Mouse (Mus musculus): ENCODE data around the gene 2210011C24Rik. TPM values are rescaled to one million over a fixed set of nuclear protein-coding genes. Genes with fewer than 3 reads are reported as not detected.

The 2210011C24Rik gene
- polyA plus RNA-seq, 2 experiments, result 1.1 to 2.0 TPM

DNA sequence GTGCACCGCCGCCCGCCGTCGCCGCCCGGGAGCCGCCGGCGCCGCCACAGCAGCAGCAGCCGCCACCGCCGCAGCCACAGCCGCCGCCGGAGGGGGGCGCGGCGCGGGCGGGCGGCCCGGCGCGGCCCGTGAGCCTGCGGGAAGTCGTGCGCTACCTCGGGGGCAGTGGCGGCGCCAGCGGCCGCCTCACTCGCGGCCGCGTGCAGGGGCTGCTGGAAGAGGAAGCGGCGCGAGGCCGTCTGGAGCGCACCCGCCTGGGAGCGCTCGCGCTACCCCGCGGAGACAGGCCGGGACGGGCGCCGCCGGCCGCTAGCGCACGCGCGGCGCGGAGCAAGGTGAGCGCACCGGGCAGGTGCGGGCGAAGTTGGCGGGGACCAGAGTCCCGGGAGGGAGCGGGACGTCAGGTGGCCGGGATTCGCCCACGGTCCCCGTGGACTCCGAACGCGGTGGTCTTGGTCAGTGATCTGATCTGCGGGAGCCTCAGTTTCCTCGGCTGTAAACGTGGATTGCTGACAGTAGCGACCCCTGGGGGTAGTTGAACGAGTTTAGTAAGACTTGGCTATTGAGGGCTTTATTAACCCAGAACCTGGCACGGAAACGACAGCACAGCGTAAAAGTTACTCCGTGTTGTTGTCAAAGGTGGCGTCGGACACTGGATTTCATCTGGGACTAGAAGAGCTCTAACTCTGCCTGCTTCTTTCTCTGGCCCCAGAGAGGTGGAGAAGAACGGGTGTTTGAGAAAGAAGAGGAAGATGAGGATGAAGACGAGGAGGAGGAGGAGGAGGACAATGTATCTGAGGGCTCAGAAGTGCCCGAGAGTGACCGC is 13.5 kb downstream of the 2210011C24Rik start:
- peaks cover 18% of the 10 kb centered on the region for H3K4me1 ChIP-seq (ENCODE audit: control insufficient read depth, insufficient read depth, low read length)
- no peak for TF ChIP-seq POLR2A (IDR thresholded peaks at IDR 0.05; ENCODE audit: borderline replicate concordance, extremely low read depth, insufficient read depth, insufficient read length)
- peak overlapping the region; percentile 77 for H3K27ac ChIP-seq (replicated peaks; ENCODE audit: low read depth, low read length)
- peak overlapping the region; percentile 80 for H3K4me3 ChIP-seq (replicated peaks; ENCODE audit: low read length)
- peak overlapping the region; percentile 70 for H3K9ac ChIP-seq (ENCODE audit: low read depth, low read length, severe bottlenecking)
- ATAC-seq (ENCODE audit: low FRiP score, low read depth) (no peak), DNase-seq (ENCODE audit: low spot score) (peak; percentile 78)
- H3K27me3 ChIP-seq (ENCODE audit: control insufficient read depth, insufficient read depth, low read length), result no peaks in the 10 kb centered on the region
- H3K36me3 ChIP-seq (ENCODE audit: control insufficient read depth, insufficient read depth, low read length), result peaks cover 41% of the 10 kb centered on the region
- peak overlapping the region; percentile 79 for H3K4me2 ChIP-seq (replicated peaks; ENCODE audit: low read depth, low read length, severe bottlenecking)
- 1% methylated on average over 45 of the region's 92 CpGs for WGBS
- H3K9me3 ChIP-seq (ENCODE audit: control insufficient read depth, low read length), result no peaks in the 10 kb centered on the region

DNA sequence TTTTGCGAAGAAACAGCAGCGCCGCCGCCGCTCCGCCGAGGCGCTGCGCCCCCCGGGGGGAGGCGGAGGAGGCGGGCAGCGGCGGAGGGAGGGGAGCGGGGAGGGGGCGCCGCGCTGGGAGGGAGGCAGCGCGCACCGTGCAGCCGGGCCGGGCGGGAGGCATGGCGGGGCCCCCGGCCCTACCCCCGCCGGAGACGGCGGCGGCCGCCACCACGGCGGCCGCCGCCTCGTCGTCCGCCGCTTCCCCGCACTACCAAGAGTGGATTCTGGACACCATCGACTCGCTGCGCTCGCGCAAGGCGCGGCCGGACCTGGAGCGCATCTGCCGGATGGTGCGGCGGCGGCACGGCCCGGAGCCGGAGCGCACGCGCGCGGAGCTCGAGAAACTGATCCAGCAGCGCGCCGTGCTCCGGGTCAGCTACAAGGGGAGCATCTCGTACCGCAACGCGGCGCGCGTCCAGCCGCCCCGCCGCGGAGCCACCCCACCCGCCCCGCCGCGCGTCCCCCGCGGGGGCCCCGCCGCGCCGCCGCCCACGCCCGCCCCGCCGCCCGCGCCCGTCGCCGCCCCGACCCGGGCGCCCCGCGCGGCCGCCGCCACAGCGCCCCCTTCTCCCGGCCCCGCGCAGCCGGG is 14.3 kb downstream of the 2210011C24Rik start, which contains the start of gene Samd1:
Gene Samd1 (plus strand): TSS at position 162 of the 631 bp plus-strand sequence.
- ATAC-seq (ENCODE audit: low FRiP score, low read depth) (peak; percentile 21; the same call in 1 of the 2 replicates), DNase-seq (ENCODE audit: low spot score) (no peak)
- Histone ChIP-seq H3K4me1 (ENCODE audit: control insufficient read depth, insufficient read depth, low read length) (peaks cover 18% of the 10 kb centered on the region), H3K9me3 (ENCODE audit: control insufficient read depth, low read length) (no peaks in the 10 kb centered on the region), H3K9ac (ENCODE audit: low read depth, low read length, severe bottlenecking) (peak within 1 kb of the TSS; percentile 87), H3K27me3 (ENCODE audit: control insufficient read depth, insufficient read depth, low read length) (no peaks in the 10 kb centered on the region), H3K4me2 (replicated peaks; ENCODE audit: low read depth, low read length, severe bottlenecking) (peak within 1 kb of the TSS; percentile 86), H3K4me3 (replicated peaks; ENCODE audit: low read length) (peak within 1 kb of the TSS; percentile 83), H3K36me3 (ENCODE audit: control insufficient read depth, insufficient read depth, low read length) (peaks cover 43% of the 10 kb centered on the region), H3K27ac (replicated peaks; ENCODE audit: low read depth, low read length) (peak within 1 kb of the TSS; percentile 97)
- 0% methylated on average over 39 of the region's 112 CpGs for WGBS
- no peak for TF ChIP-seq POLR2A (IDR thresholded peaks at IDR 0.05; ENCODE audit: borderline replicate concordance, extremely low read depth, insufficient read depth, insufficient read length)

- Histone ChIP-seq H3K4me2 (replicated peaks; ENCODE audit: low read depth, low read length, severe bottlenecking) (peak overlapping the region; percentile 86), H3K4me3 (replicated peaks; ENCODE audit: low read length) (peak overlapping the region; percentile 83), H3K27me3 (ENCODE audit: control insufficient read depth, insufficient read depth, low read length) (no peaks in the 10 kb centered on the region), H3K9ac (ENCODE audit: low read depth, low read length, severe bottlenecking) (peak overlapping the region; percentile 87), H3K27ac (replicated peaks; ENCODE audit: low read depth, low read length) (peak overlapping the region; percentile 97), H3K4me1 (ENCODE audit: control insufficient read depth, insufficient read depth, low read length) (peaks cover 18% of the 10 kb centered on the region), H3K36me3 (ENCODE audit: control insufficient read depth, insufficient read depth, low read length) (peaks cover 49% of the 10 kb centered on the region), H3K9me3 (ENCODE audit: control insufficient read depth, low read length) (no peaks in the 10 kb centered on the region)
- 0 out of 2 replicates have a peak, but pooled peaks have one; percentile 34 for TF ChIP-seq POLR2A (IDR thresholded peaks at IDR 0.05; ENCODE audit: borderline replicate concordance, extremely low read depth, insufficient read depth, insufficient read length)
- under 1% methylated on average over 22 of the region's 103 CpGs for WGBS
- DNase-seq (ENCODE audit: low spot score) (peak; percentile 92), ATAC-seq (ENCODE audit: low FRiP score, low read depth) (peak; percentile 85)
Observed at GRCm38 (mm10) chr8:83996567-83997505, 15.1 kb downstream of the 2210011C24Rik start.

DNA sequence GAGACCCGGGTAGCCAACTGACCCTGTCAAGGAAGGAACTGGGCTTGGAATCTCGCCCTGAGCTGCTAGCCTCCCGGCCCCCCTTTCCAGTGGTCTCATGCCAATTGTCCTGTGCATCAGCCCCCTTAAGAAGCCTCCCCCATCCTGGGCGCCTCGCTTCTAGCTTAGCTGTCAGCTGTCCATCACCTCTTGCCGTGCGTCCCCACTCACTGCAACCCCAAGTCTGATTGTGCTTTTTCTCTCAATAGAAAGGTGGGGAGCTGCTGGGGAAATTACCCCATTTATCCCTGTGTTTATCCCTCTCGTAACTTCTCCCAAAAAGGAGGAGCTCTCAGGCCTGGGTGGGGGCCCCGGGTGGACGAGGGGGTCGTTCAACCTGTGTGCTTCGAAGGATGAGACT is 16.0 kb downstream of the 2210011C24Rik start:
- peaks cover 50% of the 10 kb centered on the region for H3K36me3 ChIP-seq (ENCODE audit: control insufficient read depth, insufficient read depth, low read length)
- H3K4me1 ChIP-seq (ENCODE audit: control insufficient read depth, insufficient read depth, low read length), result peaks cover 14% of the 10 kb centered on the region
- H3K27me3 ChIP-seq (ENCODE audit: control insufficient read depth, insufficient read depth, low read length), result no peaks in the 10 kb centered on the region
- no peak for DNase-seq (ENCODE audit: low spot score)
- WGBS, result 13% methylated on average over 12 of the region's 12 CpGs
- no peak for ATAC-seq (ENCODE audit: low FRiP score, low read depth)
- H3K27ac ChIP-seq (replicated peaks; ENCODE audit: low read depth, low read length), result peak overlapping the region; percentile 97; the same call in 1 of the 2 replicates
- H3K9ac ChIP-seq (ENCODE audit: low read depth, low read length, severe bottlenecking), result no peak overlapping the region
- H3K4me2 ChIP-seq (replicated peaks; ENCODE audit: low read depth, low read length, severe bottlenecking), result peak overlapping the region; percentile 86
- H3K4me3 ChIP-seq (replicated peaks; ENCODE audit: low read length), result peak overlapping the region; percentile 83
- no peak for TF ChIP-seq POLR2A (IDR thresholded peaks at IDR 0.05; ENCODE audit: borderline replicate concordance, extremely low read depth, insufficient read depth, insufficient read length)
- no peaks in the 10 kb centered on the region for H3K9me3 ChIP-seq (ENCODE audit: control insufficient read depth, low read length)

Data from limb, embryonic 14.5 days (tissue).